Mouse (Mus musculus): ENCODE measurements around the gene Gm1330. TPM values are rescaled to one million over a fixed set of nuclear protein-coding genes. Genes with fewer than 3 reads are reported as not detected.
"Not testable (repeated sequence)": the region's sequence is repeated elsewhere in the genome, so short reads cannot be mapped to it uniquely, and the experiment has no call there.

Gene Gm1330
- not detected for total RNA-seq (2021)

GRCm38 (mm10) chr2:149003151-149003550 lies at the start of gene Gm1330:
TSS of gene Gm1330 (minus strand) at chr2:149003251.
- DNase-seq: no peak

- not testable (repeated sequence) for DNase-seq
Measured at GRCm38 (mm10) chr2:149017137-149017536, 14.1 kb upstream of the Gm1330 start, which contains the start of gene Gm10750. TSS of gene Gm10750 (minus strand) at chr2:149017237.

GRCm38 (mm10) chr2:149004826-149005225 lies 1.8 kb upstream of the Gm1330 start:
- DNase-seq: no peak

- no peak for DNase-seq
Measured at GRCm38 (mm10) chr2:148995133-148995532, 7.9 kb downstream of the Gm1330 start.

Other genes with a start within 250 kb of the Gm1330 start
- not detected for gene Cst11, start 231.8 kb downstream of the Gm1330 start, total RNA-seq (2021)
- not detected for gene 8030411F24Rik, start 221.2 kb downstream of the Gm1330 start, total RNA-seq (2021)
- gene Cst12, start 213.9 kb downstream of the Gm1330 start, total RNA-seq (2021): 1 to 10 TPM; 3.3 to 3.7 TPM
- not detected for gene Cst8, start 204.5 kb downstream of the Gm1330 start, total RNA-seq (2021)
- gene Cst13, start 183.2 kb downstream of the Gm1330 start, total RNA-seq (2021): not detected
- not detected for gene Cst9, start 168.1 kb downstream of the Gm1330 start, total RNA-seq (2021)
- gene 9230104L09Rik, start 138.2 kb downstream of the Gm1330 start, total RNA-seq (2021): not detected
- gene Cst3, start 127.6 kb downstream of the Gm1330 start, total RNA-seq (2021): 1,000 to 10,000 TPM; 2,172 to 2,182 TPM
- not detected for gene Gm10750, start 14.0 kb upstream of the Gm1330 start, total RNA-seq (2021)

Measured in layer of hippocampus, postnatal 36 days (tissue).